Mouse (Mus musculus): ENCODE measurements around the gene Mtor. TPM values are rescaled to one million over a fixed set of nuclear protein-coding genes. Genes with fewer than 3 reads are reported as not detected.

Gene Mtor
- total RNA-seq, 2 experiments from 2014 or later, result 86.6 to 93.8 TPM

GRCm38 (mm10) chr4:148472436-148473174 is 24.2 kb downstream of the Mtor start:
- intact Hi-C loops (cut with DNase I), result no loop called here

DNA sequence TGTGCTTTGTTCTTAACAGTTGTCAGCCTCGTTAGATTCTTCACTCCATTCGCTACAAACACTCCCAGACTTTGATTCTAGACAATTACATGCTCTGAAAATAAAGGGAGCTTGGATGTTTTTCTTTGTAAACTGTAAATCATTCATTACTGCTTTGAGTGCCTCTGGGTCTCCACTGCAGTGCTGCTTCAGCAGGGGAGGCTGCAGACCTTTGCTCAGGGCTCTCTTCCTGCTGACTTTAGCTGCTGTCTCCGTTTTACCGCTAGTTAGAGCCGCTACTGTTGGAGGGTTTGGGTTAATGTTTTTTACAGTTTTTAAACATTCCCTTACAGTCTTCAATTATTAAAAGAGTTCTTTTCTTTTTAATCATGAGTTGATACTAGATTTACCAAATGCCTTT is 25.1 kb downstream of the Mtor start:
- no peak for DNase-seq (ENCODE audit: extremely low spot score in 1 of 2, low spot score in 2 of 2)
- intact Hi-C loops (cut with DNase I), result no loop called here

More at GRCm38 (mm10) chr4:148472436-148473174, 24.2 kb downstream of the Mtor start:
- DNase-seq (ENCODE audit: extremely low spot score in 1 of 2, low spot score in 2 of 2), result no peak

GRCm38 (mm10) chr4:148480245-148480644 is 31.8 kb downstream of the Mtor start:
- intact Hi-C loops (cut with DNase I), result loop anchor here (5.0 kb wide), 1 partner anchor 52 kb away; no protein-coding TSS in a partner anchor
- DNase-seq (ENCODE audit: extremely low spot score in 1 of 2, low spot score in 2 of 2), result no peak

DNA sequence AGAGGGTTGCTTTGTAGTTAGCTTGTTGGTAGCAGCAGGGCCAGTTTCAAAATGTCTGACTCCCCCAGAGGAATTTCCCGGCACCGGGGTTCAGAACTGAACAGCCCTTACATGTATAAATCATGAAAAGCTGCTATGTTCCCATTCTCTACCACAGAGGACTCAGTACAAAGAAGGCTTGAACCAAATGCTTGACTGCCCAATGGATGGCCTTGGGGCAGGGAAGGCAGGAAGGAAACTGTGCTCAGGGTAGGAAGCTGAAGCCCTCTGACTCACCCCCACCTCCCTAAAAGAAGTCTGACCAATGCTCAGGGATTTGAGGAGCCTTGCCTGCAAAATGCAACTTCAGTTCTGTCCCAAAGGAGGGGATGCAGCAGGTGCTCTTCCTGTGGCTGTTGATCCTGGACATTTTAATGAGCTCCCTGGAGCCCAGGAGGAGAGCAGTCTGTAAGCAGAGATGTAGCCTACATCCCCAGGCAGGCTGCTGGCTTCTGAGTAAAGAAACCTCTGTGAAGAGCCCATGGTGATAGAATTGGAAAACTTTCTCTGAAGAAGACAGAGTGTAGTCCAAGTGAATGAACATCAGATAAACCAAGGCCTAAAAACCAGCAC is 33.3 kb downstream of the Mtor start:
- intact Hi-C loops (cut with DNase I), result loop anchor here (5.0 kb wide), 1 partner anchor 51 kb away; no protein-coding TSS in a partner anchor

DNA sequence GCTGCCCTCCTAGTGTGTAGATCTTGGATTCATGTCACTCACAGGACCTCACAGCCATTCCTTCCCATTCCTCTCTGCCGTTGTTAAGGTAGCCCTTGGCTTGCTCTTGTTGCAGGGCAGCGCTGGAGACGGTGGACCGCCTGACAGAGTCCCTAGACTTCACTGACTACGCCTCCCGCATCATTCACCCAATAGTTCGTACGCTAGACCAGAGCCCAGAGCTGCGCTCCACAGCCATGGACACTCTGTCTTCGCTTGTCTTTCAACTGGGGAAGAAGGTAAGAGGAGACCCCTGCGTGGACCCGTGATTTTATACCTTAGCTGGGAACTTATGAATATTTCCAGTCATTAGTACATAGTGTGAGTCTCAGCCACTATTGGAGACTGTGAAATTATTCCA is 36.1 kb downstream of the Mtor start:
- DNase-seq (ENCODE audit: extremely low spot score in 1 of 2, low spot score in 2 of 2), result no peak
- intact Hi-C loops (cut with DNase I), result loop anchor here (5.0 kb wide), 1 partner anchor 48 kb away; no protein-coding TSS in a partner anchor

More for the DNA sequence above, 33.3 kb downstream of the Mtor start:
- DNase-seq (ENCODE audit: extremely low spot score in 1 of 2, low spot score in 2 of 2), result no peak

GRCm38 (mm10) chr4:148487841-148488240 is 39.4 kb downstream of the Mtor start:
- no peak for DNase-seq (ENCODE audit: extremely low spot score in 1 of 2, low spot score in 2 of 2)
- intact Hi-C loops (cut with DNase I), result no loop called here

DNA sequence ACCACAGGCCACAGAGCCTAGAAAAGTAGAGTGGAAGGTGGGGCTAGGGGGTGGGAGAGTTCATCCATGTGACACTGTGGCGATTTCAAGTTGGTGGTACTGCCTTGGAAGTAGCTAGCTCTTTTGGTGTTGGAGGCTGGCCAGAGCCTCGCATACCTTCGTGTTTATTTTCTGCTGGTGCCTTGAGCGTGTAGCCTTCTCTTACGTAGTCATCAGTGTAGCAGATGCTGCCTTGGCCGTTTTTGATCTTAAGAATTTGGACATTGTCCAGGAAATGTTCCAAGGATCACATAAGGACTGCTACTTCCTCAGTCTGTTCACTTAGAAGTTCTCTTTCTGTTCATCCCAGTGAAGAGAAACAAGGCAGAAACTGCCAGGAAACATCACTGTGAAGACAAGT is 42.1 kb downstream of the Mtor start:
- intact Hi-C loops (cut with DNase I), result no loop called here
- DNase-seq (ENCODE audit: extremely low spot score in 1 of 2, low spot score in 2 of 2), result peak in 1 of 2 experiments; percentile 68

DNA sequence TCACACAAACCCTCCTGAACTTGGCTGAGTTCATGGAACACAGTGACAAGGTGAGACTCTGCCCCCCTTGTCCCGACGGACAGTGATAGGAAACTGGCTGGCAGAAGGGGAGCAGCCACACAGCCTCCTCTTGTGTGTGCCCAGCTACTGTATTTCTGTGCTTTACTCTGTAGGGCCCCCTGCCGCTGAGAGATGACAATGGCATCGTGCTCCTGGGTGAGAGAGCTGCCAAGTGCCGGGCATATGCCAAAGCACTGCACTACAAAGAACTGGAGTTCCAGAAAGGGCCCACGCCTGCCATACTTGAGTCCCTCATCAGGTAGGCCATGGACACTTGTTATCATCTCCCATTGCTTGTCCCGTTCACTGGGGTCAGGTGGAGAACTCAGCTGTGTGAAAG is 43.0 kb downstream of the Mtor start:
- DNase-seq (ENCODE audit: extremely low spot score in 1 of 2, low spot score in 2 of 2), result no peak
- intact Hi-C loops (cut with DNase I), result no loop called here

DNA sequence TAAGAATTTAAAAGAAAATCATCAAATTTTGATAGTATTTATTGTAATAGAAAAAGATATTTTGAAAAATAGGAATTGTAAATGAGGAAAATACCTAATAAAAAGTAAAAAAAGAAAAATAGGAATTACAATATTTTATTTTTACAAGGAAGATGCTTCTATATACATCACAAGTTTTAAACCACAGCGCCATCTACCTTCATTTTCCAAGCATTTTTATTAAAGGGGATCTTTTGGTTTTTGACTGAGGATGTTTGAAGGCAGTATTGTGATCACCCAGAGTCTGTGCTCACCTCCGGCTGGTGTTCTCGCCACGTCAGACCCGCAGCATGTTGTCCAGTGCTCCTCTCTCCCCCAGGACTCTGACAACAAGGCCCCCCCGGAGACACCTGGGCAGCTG is 46.7 kb downstream of the Mtor start:
- no peak for DNase-seq (ENCODE audit: extremely low spot score in 1 of 2, low spot score in 2 of 2)
- intact Hi-C loops (cut with DNase I), result no loop called here

GRCm38 (mm10) chr4:148495874-148496689 is 47.7 kb downstream of the Mtor start:
- DNase-seq (ENCODE audit: extremely low spot score in 1 of 2, low spot score in 2 of 2), result peak; percentile 57 to 66
- intact Hi-C loops (cut with DNase I), result no loop called here

DNA sequence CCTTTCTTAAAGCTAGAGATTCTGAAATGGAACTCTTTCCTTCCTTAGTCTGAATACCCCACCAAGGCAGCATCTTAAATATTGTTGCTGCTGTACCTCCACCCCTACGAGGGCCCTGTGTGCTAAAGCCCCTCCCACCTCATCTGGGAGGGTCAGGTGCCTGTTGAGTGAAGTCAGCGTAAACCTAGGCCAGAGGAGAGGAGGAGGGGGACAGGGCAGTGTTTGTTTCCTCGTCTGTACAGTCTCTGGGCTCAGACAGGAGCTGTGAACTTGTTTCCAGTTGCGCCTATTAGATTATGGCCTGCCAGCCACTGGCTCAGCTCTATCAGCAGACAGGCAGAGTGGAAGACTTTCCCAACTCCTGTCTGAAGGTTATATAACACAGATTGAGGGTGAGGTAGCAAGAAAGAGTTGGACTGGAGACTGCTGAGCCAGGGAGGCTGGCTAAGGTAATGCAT is 52.0 kb downstream of the Mtor start, which contains the start of gene Angptl7:
Gene Angptl7 (minus strand): TSS at position 51 of the 458 bp plus-strand sequence.
- no peak for DNase-seq (ENCODE audit: extremely low spot score in 1 of 2, low spot score in 2 of 2)
- intact Hi-C loops (cut with DNase I), result no loop called here

GRCm38 (mm10) chr4:148504497-148504959 is 56.1 kb downstream of the Mtor start:
- DNase-seq (ENCODE audit: extremely low spot score in 1 of 2, low spot score in 2 of 2), result peak in 1 of 2 experiments; percentile 49
- intact Hi-C loops (cut with DNase I), result no loop called here

GRCm38 (mm10) chr4:148507585-148507984 is 59.2 kb downstream of the Mtor start:
- DNase-seq (ENCODE audit: extremely low spot score in 1 of 2, low spot score in 2 of 2), result no peak
- intact Hi-C loops (cut with DNase I), result no loop called here

DNA sequence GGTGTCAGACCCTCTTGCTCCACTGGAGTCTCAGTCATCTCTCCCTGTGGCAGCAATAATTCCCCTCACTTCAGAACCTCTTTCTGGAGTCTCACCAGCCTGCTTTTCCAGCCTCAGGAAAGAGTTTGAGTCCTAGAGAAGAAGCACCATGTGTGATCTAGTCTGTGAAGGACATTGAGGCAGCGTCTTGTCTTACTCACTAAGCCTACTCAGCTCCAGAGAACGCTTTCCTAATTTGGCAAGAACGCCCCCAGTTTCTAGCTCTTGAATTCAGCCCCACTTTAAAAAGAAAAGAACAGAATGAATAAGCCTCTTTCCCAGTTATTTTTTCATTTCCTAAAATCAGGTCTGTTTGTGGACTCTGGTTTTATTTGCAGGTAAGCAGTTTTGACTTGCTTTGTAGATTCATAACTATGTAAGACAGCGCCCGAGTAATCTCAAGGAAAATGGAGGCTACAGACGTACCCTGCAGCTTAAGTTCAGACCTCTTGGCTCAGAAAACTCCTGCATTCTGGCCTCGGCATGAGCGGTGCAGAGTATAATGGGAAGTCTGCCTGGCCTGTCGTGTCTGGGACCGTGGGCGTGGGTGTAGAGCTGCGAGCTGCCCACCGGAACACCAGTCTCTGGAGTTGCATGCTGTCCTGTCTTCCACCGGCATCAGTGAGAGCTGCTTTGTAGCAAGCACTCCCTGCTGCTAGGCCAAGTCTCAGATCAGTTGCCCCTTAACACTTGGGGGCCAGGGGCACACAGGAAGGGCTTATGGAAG is 59.9 kb downstream of the Mtor start:
- intact Hi-C loops (cut with DNase I), result no loop called here
- DNase-seq (ENCODE audit: extremely low spot score in 1 of 2, low spot score in 2 of 2), result no peak

- no peak for DNase-seq (ENCODE audit: extremely low spot score in 1 of 2, low spot score in 2 of 2)
- intact Hi-C loops (cut with DNase I), result no loop called here
Observed at GRCm38 (mm10) chr4:148509450-148510084, 61.2 kb downstream of the Mtor start.

DNA sequence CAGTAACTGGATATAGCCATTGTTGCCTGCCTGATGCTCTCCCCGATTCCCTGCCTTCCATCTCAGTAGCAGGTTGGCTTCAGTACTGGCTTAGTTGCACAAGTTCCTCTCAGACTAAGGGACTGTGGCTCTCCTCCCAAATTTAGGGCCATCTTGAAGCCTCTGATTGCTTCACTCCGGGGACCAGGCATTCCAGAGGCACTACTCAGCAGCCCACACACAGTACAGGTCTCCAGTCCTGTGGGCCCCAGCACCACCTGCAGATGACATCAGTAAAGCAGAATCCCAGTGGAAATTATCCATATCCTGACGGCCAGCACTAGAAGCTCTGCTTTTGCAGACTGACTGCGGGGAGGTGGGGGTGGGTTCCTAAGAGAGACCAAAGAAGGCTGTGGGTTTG is 62.3 kb downstream of the Mtor start:
- no peak for DNase-seq (ENCODE audit: extremely low spot score in 1 of 2, low spot score in 2 of 2)
- intact Hi-C loops (cut with DNase I), result no loop called here

DNA sequence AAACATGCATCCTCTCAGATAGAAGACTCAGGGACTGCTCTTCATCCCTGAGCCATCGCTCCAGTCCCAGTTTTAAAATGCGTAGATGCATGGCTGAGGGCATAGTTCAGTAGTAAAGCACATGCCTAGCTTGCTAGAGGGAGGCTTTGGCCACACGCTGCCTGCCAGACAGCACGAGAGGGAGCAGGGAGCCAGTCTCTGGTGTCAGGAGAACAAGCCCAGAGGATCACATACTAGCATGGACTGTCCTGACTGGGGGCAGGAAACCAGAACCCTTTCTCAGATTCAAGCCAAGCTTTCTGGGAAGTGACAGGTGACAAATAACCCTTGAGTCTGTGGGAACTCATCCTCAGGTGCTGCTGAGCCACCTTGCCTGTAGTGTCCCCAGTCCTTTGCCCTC is 62.9 kb downstream of the Mtor start:
- no peak for DNase-seq (ENCODE audit: extremely low spot score in 1 of 2, low spot score in 2 of 2)
- intact Hi-C loops (cut with DNase I), result no loop called here

- no peak for DNase-seq (ENCODE audit: extremely low spot score in 1 of 2, low spot score in 2 of 2)
- intact Hi-C loops (cut with DNase I), result no loop called here
Observed at GRCm38 (mm10) chr4:148513021-148513559, 64.7 kb downstream of the Mtor start.
